Mouse (Mus musculus) cerebellum, adult 2 months (tissue): Measurements from ENCODE around the gene Ano9.

Experiments used
- CTCF ChIP-seq: fragments of 200-500 bp; IDR thresholded peaks from 2 replicates; pipeline ENCODE4 v1.5.1; 2011; ENCODE audit warnings: low read depth, mild to moderate bottlenecking, control low read depth, low read length, moderate library complexity, borderline replicate concordance; ENCODE audit not compliant: insufficient read depth
- POLR2A ChIP-seq: fragments of 200-500 bp; IDR thresholded peaks from 2 replicates; pipeline ENCODE4 v1.6.1; 2011; ENCODE audit warnings: low read length, control low read depth, borderline replicate concordance; ENCODE audit not compliant: insufficient read depth

- TF ChIP-seq CTCF = no peak
- TF ChIP-seq POLR2A = no peak
Observed at GRCm38 (mm10) chr7:141064175-141064574, 53.4 kb downstream of the Ano9 start.
